In genomic region chr9:100560251-100560890, GRCm38 (mm10) we compare ENCODE assay signal across 17 mouse cellular contexts. TPM values are rescaled to one million over a fixed set of nuclear protein-coding genes. Genes with fewer than 3 reads are reported as not detected.
DNase-seq lines count a peak whose midpoint lies in the region; ATAC-seq lines count a peak whose summit lies in the region.
"Had no signal": no experiment of that assay in that cellular context is flagged by ENCODE, and none has a peak within 500 bp of the region (broad histone marks: within the 10 kb centered on the region; RNA-seq: fewer than 3 reads in every experiment).

No protein-coding gene starts in this region.

- H3K9me3 ChIP-seq in limb, embryonic 10.5 days (replicated peaks) = no peaks in the 10 kb centered on the region
- H3K9me3 ChIP-seq: embryonic facial prominence, embryonic 15.5 days; lung, embryonic 15.5 days; midbrain, embryonic 12.5 days had no signal

- 88% methylated on average over 10 of the region's 10 CpGs for WGBS in limb, embryonic 10.5 days

- no peak overlapping the region for H3K27ac ChIP-seq in limb, embryonic 10.5 days
- H3K27ac ChIP-seq: embryonic facial prominence, embryonic 15.5 days; gastrocnemius, adult 2 months; lung, embryonic 15.5 days; midbrain, embryonic 12.5 days had no signal

- ATAC-seq in activated CD4-positive, CD25-positive, alpha-beta regulatory T cell, adult 4 months = no peak
- ATAC-seq: CD4-positive, CD25-positive, alpha-beta regulatory T cell, adult 4 months; hindbrain, embryonic 16.5 days had no signal

- no peaks in the 10 kb centered on the region for H3K4me1 ChIP-seq in limb, embryonic 10.5 days
- H3K4me1 ChIP-seq: embryonic facial prominence, embryonic 15.5 days; lung, embryonic 15.5 days; midbrain, embryonic 12.5 days had no signal

- no peak overlapping the region for H3K4me3 ChIP-seq in limb, embryonic 10.5 days
- H3K4me3 ChIP-seq: embryonic facial prominence, embryonic 15.5 days; gastrocnemius, adult 2 months; lung, embryonic 15.5 days; midbrain, embryonic 12.5 days had no signal

- no peaks in the 10 kb centered on the region for H3K27me3 ChIP-seq in limb, embryonic 10.5 days (ENCODE audit: low read depth, poor library complexity, severe bottlenecking)
- H3K27me3 ChIP-seq: embryonic facial prominence, embryonic 15.5 days; lung, embryonic 15.5 days; midbrain, embryonic 12.5 days had no signal

- DNase-seq in layer of hippocampus, adult 9-11 months = peak; percentile 40
- DNase-seq in layer of hippocampus, postnatal 36 days = no peak
- DNase-seq in right cerebral cortex, adult 2 months (ENCODE audit: low spot score in 2 of 2) = peak; percentile 5 to 22
- no peak for DNase-seq in right cerebral cortex, postnatal 14 days
- peak; percentile 44 to 65 for DNase-seq in cerebellum, postnatal 14 days
- no peak for DNase-seq in limb, embryonic 10.5 days (ENCODE audit: low spot score)
- DNase-seq: adrenal gland, postnatal 25 days; gastrocnemius, adult 2 months; heart, postnatal 14 days; kidney, adult 8-10 months; kidney, postnatal 4 days had no signal

- H3K36me3 ChIP-seq in limb, embryonic 10.5 days = no peaks in the 10 kb centered on the region
- H3K36me3 ChIP-seq: embryonic facial prominence, embryonic 15.5 days; lung, embryonic 15.5 days; midbrain, embryonic 12.5 days had no signal

RNA-seq across cellular contexts. Expression of gene Slc35g2, which starts 10.5 kb away (rescaled TPM):
- total RNA-seq in layer of hippocampus, postnatal 36 days (2021) = 10 to 100 TPM; 17.6 to 19.8 TPM
- 1.6 and 3.4 TPM in 2 replicates for polyA plus RNA-seq in limb, embryonic 10.5 days (2016; fragmentation: Nextera tagmentation; extraction: Ambion mirVana)
- polyA plus RNA-seq in activated CD4-positive, CD25-positive, alpha-beta regulatory T cell, adult 4 months (2017; shearing (Covaris generic)) = under 1 TPM; 0.31 to 0.62 TPM

RNA-seq across cellular contexts. Expression of gene Nck1, which starts 14.4 kb away (rescaled TPM):
- total RNA-seq in layer of hippocampus, postnatal 36 days (2021) = 10 to 100 TPM; 36.7 to 36.9 TPM
- polyA plus RNA-seq in limb, embryonic 10.5 days (2016; fragmentation: Nextera tagmentation; extraction: Ambion mirVana) = 62.5 and 66.3 TPM in 2 replicates
- polyA plus RNA-seq in activated CD4-positive, CD25-positive, alpha-beta regulatory T cell, adult 4 months (2017; shearing (Covaris generic)) = 10 to 100 TPM; 74.4 to 93.1 TPM

RNA-seq across cellular contexts. Expression of gene Stag1, which starts 37.2 kb away (rescaled TPM):
- total RNA-seq in layer of hippocampus, postnatal 36 days (2021) = 10 to 100 TPM; 56.8 to 67.8 TPM
- 52.8 and 57.2 TPM in 2 replicates for polyA plus RNA-seq in limb, embryonic 10.5 days (2016; fragmentation: Nextera tagmentation; extraction: Ambion mirVana)
- polyA plus RNA-seq in activated CD4-positive, CD25-positive, alpha-beta regulatory T cell, adult 4 months (2017; shearing (Covaris generic)) = 10 to 100 TPM; 72.6 to 89.9 TPM

Comparison
In these comparisons a context has a peak if more than half of its experiments do, and no peak if none do; other contexts are left out.
1. DNase-seq: peak in layer of hippocampus, adult 9-11 months (single experiment), right cerebral cortex, adult 2 months (2 of 2) and cerebellum, postnatal 14 days (2 of 2); none in layer of hippocampus, postnatal 36 days (0 of 2), right cerebral cortex, postnatal 14 days (single experiment) and limb, embryonic 10.5 days (single experiment).